Mouse (Mus musculus): ENCODE measurements around the gene Igsf8. TPM values are rescaled to one million over a fixed set of nuclear protein-coding genes. Genes with fewer than 3 reads are reported as not detected.
A peak's percentile ranks its signal among the peaks of the same experiment; 100 is the strongest.

Gene Igsf8
- polyA plus RNA-seq, 1 experiment from 2014 or later = 148 TPM

GRCm38 (mm10) chr1:172300247-172300646 is 38.8 kb downstream of the Igsf8 start:
- ChIA-PET CTCF (interaction anchor here (1.0 to 1.2 kb wide), 3 partner anchors 8 to 138 kb away, joined by 3 read pairs; no protein-coding TSS in a partner anchor), POLR2A (interaction anchor here (1.0 kb wide), 1 partner anchor 36 kb away, joined by 3 read pairs; no protein-coding TSS in a partner anchor)
- no peak for DNase-seq (ENCODE audit: low read depth, low spot score)
- no peak for ATAC-seq
- no peaks in the 10 kb centered on the region for H3K27me3 ChIP-seq
- in situ Hi-C loops (cut with MboI; ENCODE audit: low pct_unique_long_range_greater_than_20kb) = no loop called here
- TF ChIP-seq CTCF (IDR thresholded peaks at IDR 0.05) = no peak

GRCm38 (mm10) chr1:172301180-172301579 is 39.7 kb downstream of the Igsf8 start:
- ChIA-PET CTCF (interaction anchor here (1.0 kb wide), 1 partner anchor 138 kb away, joined by 3 read pairs; no protein-coding TSS in a partner anchor), POLR2A (no interaction called here)
- no peaks in the 10 kb centered on the region for H3K27me3 ChIP-seq
- ATAC-seq (no peak), DNase-seq (ENCODE audit: low read depth, low spot score) (no peak)
- in situ Hi-C loops (cut with MboI; ENCODE audit: low pct_unique_long_range_greater_than_20kb) = no loop called here
- no peak for TF ChIP-seq CTCF (IDR thresholded peaks at IDR 0.05)

GRCm38 (mm10) chr1:172302311-172302710 is 40.9 kb downstream of the Igsf8 start:
- ChIA-PET CTCF (no interaction called here), POLR2A (no interaction called here)
- no peaks in the 10 kb centered on the region for H3K27me3 ChIP-seq
- ATAC-seq (no peak), DNase-seq (ENCODE audit: low read depth, low spot score) (no peak)
- no peak for TF ChIP-seq CTCF (IDR thresholded peaks at IDR 0.05)
- in situ Hi-C loops (cut with MboI; ENCODE audit: low pct_unique_long_range_greater_than_20kb) = no loop called here

DNA sequence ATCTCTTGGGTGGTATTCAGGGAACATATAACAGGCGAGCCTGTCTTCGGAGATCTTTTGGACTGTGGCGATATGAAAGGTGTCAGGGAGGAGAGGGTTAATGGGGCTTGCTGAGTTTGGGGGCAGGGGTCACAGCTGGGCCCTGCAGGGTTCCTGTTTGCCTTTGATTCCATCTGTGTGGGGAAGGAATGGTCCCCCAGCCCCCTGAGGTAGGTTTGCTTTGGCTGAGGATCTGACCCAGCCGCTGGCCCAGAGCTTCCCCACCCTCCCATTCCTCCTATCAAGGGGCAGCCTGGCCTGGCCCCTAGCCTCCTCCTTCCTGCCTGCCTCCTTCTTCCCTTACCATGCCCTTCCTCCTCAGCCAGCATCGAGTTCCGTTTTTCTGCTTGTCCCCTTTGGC is 41.4 kb downstream of the Igsf8 start:
- TF ChIP-seq CTCF (IDR thresholded peaks at IDR 0.05) = no peak
- ATAC-seq (no peak), DNase-seq (ENCODE audit: low read depth, low spot score) (no peak)
- ChIA-PET POLR2A (no interaction called here), CTCF (no interaction called here)
- in situ Hi-C loops (cut with MboI; ENCODE audit: low pct_unique_long_range_greater_than_20kb) = no loop called here
- no peaks in the 10 kb centered on the region for H3K27me3 ChIP-seq

DNA sequence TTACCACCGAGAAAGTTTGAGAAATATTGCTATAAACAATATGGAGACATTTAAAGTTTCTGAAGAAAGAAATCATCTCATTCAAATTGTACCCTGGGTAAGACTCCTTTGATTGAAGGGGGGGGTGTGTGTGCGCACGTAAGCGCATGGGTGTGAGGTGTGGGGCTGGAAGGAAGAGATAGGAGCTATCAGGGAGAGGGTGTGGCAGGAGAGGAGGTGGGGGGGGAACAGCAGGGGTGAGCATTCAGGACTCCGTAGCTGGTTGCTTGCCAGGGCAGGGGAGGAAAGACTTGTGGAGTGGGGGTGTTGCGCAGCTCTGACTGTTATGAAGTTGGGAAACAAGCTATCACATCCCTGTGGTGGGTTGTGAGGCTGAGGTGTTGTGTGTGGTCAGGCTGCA is 43.0 kb downstream of the Igsf8 start:
- ATAC-seq = no peak
- DNase-seq (ENCODE audit: low read depth, low spot score) = no peak
- ChIA-PET POLR2A (no interaction called here), CTCF (no interaction called here)
- no peaks in the 10 kb centered on the region for H3K27me3 ChIP-seq
- no peak for TF ChIP-seq CTCF (IDR thresholded peaks at IDR 0.05)
- in situ Hi-C loops (cut with MboI; ENCODE audit: low pct_unique_long_range_greater_than_20kb) = no loop called here

- ChIA-PET CTCF (no interaction called here), POLR2A (no interaction called here)
- H3K27me3 ChIP-seq = no peaks in the 10 kb centered on the region
- ATAC-seq = no peak
- no peak for TF ChIP-seq CTCF (IDR thresholded peaks at IDR 0.05)
- in situ Hi-C loops (cut with MboI; ENCODE audit: low pct_unique_long_range_greater_than_20kb) = no loop called here
- no peak for DNase-seq (ENCODE audit: low read depth, low spot score)
These were observed 43.7 kb downstream of the Igsf8 start for GRCm38 (mm10) chr1:172305153-172305552.

GRCm38 (mm10) chr1:172305635-172306034 is 44.2 kb downstream of the Igsf8 start:
- H3K27me3 ChIP-seq = no peaks in the 10 kb centered on the region
- TF ChIP-seq CTCF (IDR thresholded peaks at IDR 0.05) = no peak
- CTCF ChIA-PET = no interaction called here
- DNase-seq (ENCODE audit: low read depth, low spot score) (no peak), ATAC-seq (no peak)
- POLR2A ChIA-PET = no interaction called here
- in situ Hi-C loops (cut with MboI; ENCODE audit: low pct_unique_long_range_greater_than_20kb) = no loop called here

- ChIA-PET CTCF (interaction anchor here (1.2 to 1.4 kb wide), 3 partner anchors 13 to 149 kb away, joined by 3 to 4 read pairs (median 3); no protein-coding TSS in a partner anchor), POLR2A (no interaction called here)
- in situ Hi-C loops (cut with MboI; ENCODE audit: low pct_unique_long_range_greater_than_20kb) = no loop called here
These were observed 44.8 kb downstream of the Igsf8 start for GRCm38 (mm10) chr1:172306196-172306595.

DNA sequence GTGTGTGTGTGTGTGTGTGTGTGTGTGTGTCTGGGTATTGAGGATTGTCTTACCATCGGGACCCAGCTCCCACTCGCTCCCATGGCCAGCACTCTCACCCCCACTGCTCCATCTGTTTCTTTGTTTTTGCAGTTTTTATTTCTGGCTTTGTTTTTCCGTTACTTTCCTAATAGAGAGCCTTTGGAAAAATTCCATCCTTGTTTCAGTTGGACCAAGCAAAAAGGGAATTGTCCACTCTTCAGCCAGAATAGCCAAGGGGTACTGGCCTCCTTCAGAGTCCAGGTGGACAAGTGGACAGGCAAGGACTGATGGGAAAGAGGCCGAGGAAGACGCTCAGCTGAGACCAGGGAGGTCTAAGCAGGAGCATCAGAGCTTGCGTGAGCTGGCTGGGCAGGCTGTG is 45.4 kb downstream of the Igsf8 start:
- CTCF ChIA-PET = interaction anchor here (1.2 to 2.8 kb wide), 6 partner anchors 13 to 150 kb away, joined by 3 to 21 read pairs (median 4); partner anchors contain the start of gene Casq1
- POLR2A ChIA-PET = interaction anchor here (0.5 to 1.6 kb wide), 2 partner anchors 64 to 90 kb away, joined by 3 to 5 read pairs; no protein-coding TSS in a partner anchor
- ATAC-seq = no peak
- no peak for DNase-seq (ENCODE audit: low read depth, low spot score)
- H3K27me3 ChIP-seq = no peaks in the 10 kb centered on the region
- TF ChIP-seq CTCF (IDR thresholded peaks at IDR 0.05) = no peak
- in situ Hi-C loops (cut with MboI; ENCODE audit: low pct_unique_long_range_greater_than_20kb) = no loop called here

More at GRCm38 (mm10) chr1:172306196-172306595, 44.8 kb downstream of the Igsf8 start:
- H3K27me3 ChIP-seq = no peaks in the 10 kb centered on the region
- DNase-seq (ENCODE audit: low read depth, low spot score) (no peak), ATAC-seq (no peak)
- no peak for TF ChIP-seq CTCF (IDR thresholded peaks at IDR 0.05)

DNA sequence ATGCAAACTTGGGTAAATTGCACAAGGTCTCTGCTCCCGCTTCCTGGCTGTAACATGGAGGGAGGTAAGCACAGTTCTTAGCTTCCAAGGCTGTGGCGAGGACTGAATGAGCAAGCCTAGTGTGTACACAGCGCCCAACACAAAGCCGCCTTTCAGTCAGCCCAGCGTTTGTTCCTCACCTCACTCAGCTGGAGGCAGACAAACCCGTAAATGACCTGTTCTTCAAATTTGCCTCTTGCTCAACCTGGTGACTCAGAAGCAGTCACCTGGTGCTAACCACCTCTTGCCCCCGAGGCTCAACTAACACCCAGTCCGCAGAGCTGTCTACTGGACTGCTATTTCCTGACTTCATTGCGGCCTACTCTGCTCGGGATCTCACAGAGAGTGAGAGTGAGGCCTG is 46.5 kb downstream of the Igsf8 start:
- ChIA-PET POLR2A (interaction anchor here (0.6 to 1.6 kb wide), 6 partner anchors 10 to 182 kb away, joined by 3 to 5 read pairs (median 4); partner anchors contain the start of genes Atp1a2 and Pex19), CTCF (interaction anchor here (0.9 to 2.8 kb wide), 14 partner anchors 8 to 212 kb away, joined by 3 to 21 read pairs (median 4); partner anchors contain the start of genes Atp1a2 and Casq1)
- in situ Hi-C loops (cut with MboI; ENCODE audit: low pct_unique_long_range_greater_than_20kb) = no loop called here
- H3K27me3 ChIP-seq = no peaks in the 10 kb centered on the region
- ATAC-seq (peak; percentile 44), DNase-seq (ENCODE audit: low read depth, low spot score) (no peak)
- TF ChIP-seq CTCF (IDR thresholded peaks at IDR 0.05) = no peak

DNA sequence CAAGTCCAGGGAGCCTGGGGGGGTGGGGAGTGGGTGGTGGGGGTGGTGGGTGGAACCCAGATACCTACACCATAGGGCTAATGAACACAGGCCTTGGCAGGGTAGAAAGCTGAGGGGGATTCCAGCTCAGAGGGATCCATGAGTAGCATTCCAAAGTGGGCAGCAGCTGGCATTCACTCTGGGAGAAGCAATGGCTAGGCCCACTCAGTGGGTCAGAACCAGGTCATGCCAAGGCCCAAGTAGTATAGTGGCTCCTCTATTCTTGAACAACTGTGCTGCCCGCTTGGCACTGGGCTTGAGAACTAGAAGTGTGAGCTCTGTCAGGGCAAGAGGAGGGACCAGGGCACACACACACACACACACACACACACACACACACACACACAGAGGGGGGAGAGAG is 47.0 kb downstream of the Igsf8 start:
- DNase-seq (ENCODE audit: low read depth, low spot score) = no peak
- H3K27me3 ChIP-seq = no peaks in the 10 kb centered on the region
- ChIA-PET POLR2A (interaction anchor here (0.6 to 1.6 kb wide), 5 partner anchors 10 to 182 kb away, joined by 3 to 5 read pairs (median 4); partner anchors contain the start of genes Atp1a2 and Pex19), CTCF (interaction anchor here (1.0 to 2.8 kb wide), 23 partner anchors 9 to 263 kb away, joined by 3 to 21 read pairs (median 4); partner anchors contain the start of genes Atp1a2, Casq1 and Dcaf8)
- in situ Hi-C loops (cut with MboI; ENCODE audit: low pct_unique_long_range_greater_than_20kb) = no loop called here
- no peak for TF ChIP-seq CTCF (IDR thresholded peaks at IDR 0.05)
- no peak for ATAC-seq

Measured in Patski (cell line).